Mouse (Mus musculus) CD4-positive helper T cell, adult 2 months (primary cell): ENCODE data around the gene Kat2a.

Experiments
- DNase-seq: peaks from one replicate; pipeline ENCODE4 v3.0.0-alpha.2; 2012; ENCODE audit warnings: low read depth, missing footprints, low spot score

The Kat2a gene

GRCm38 (mm10) chr11:100673169-100673568, 39.1 kb downstream of the Kat2a start:
- no peak for DNase-seq

GRCm38 (mm10) chr11:100671956-100672355, 40.3 kb downstream of the Kat2a start:
- DNase-seq = no peak

- DNase-seq = no peak
Measured at GRCm38 (mm10) chr11:100671049-100671448, 41.2 kb downstream of the Kat2a start.

GRCm38 (mm10) chr11:100659806-100660205, 52.5 kb downstream of the Kat2a start:
- no peak for DNase-seq

DNA sequence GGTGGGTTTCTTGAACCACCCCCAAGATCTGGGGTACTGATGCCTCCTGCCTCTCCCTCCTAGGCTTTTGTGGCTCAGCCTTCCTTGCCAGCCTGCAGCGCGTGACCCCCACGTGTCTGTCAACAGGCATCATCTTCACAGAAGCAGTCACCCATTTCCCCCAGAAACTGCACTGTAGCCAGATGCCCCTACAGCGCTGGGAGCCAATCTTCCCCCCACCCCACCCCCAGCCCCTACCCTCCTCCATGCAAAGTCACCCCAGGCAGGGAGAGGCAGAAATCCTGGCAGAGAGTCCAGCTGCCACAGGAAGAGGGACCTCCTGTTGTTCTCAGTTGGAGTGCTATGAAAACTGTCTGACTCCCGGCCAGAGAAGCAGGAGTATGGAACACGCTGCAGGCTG, 55.8 kb downstream of the Kat2a start:
- no peak for DNase-seq

DNA sequence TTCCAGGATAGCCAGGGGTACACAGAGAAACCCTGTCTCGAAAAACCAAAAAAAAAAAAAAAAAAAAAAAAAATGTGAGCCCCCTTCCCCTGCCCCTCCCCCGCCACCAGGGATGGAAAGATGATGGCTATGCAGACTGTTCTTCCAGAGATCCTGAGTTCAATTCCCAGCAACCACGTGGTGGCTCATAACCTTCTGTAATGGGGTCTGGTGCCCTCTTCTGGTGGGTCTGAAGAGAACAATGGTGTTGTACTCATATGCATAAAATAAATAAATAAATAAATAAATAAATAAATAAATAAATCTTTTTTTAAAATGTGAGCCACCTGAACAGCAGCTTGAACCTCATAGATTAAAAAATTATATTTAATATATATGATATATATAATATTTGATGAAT, 56.7 kb downstream of the Kat2a start:
- peak; percentile 30 for DNase-seq
